Mouse (Mus musculus) CH12.LX (cell line): ENCODE results near the gene Rhbdf2. TPM values are rescaled to one million over a fixed set of nuclear protein-coding genes. Genes with fewer than 3 reads are reported as not detected.

Experiments
- DNase-seq: peaks from one replicate; pipeline ENCODE4 v3.0.0-alpha.2; 2013; ENCODE audit errors: extremely low read depth
- H3K27ac ChIP-seq: 2 replicates; pipeline ENCODE4 v1.5.1; 2012; ENCODE audit warnings: low read depth, mild to moderate bottlenecking, control low read depth, moderate library complexity; ENCODE audit not compliant: insufficient read depth
- H3K27me3 ChIP-seq: replicated peaks from 2 replicates; pipeline ENCODE3; 2012; ENCODE audit warnings: inconsistent platforms
- H3K36me3 ChIP-seq, 2 experiments: replicated peaks in 1 of 2; 2 replicates each; pipeline versions ENCODE3 to v1.6.1; 2012; ENCODE audit warnings: inconsistent platforms in 1 of 2, low read length in 1 of 2, mild to moderate bottlenecking in 1 of 2, mixed read lengths in 1 of 2, moderate library complexity in 1 of 2; ENCODE audit not compliant: control insufficient read depth in 1 of 2, insufficient read depth in 1 of 2
- H3K4me1 ChIP-seq, 2 experiments: 2 replicates each; pipeline ENCODE4 v1.6.1; 2012; ENCODE audit warnings: inconsistent platforms in 1 of 2, moderate library complexity in 1 of 2; ENCODE audit not compliant: insufficient read depth in 2 of 2, control insufficient read depth in 1 of 2
- H3K4me2 ChIP-seq: 2 replicates; pipeline ENCODE4 v1.6.1; 2012; ENCODE audit warnings: low read depth, mild to moderate bottlenecking, control low read depth; ENCODE audit not compliant: poor library complexity, insufficient read depth, severe bottlenecking
- H3K4me3 ChIP-seq, 3 experiments: fragments of 150-350 bp in 1 of 3; sonication (generic) in 1 of 3; replicated peaks in 1 of 3; 2 replicates each; pipeline versions ENCODE3 to v1.5.1; 2011 to 2012; ENCODE audit warnings: low read depth in 2 of 3, low read length in 2 of 3, mild to moderate bottlenecking in 2 of 3, moderate library complexity in 2 of 3, control low read depth in 1 of 3, improper control_type of control experiment in 1 of 3, inconsistent platforms in 1 of 3, mixed read lengths in 1 of 3; ENCODE audit not compliant: poor library complexity in 1 of 3
- H3K79me2 ChIP-seq: replicated peaks from 2 replicates; pipeline ENCODE4 v1.6.1; 2012; ENCODE audit warnings: mild to moderate bottlenecking, moderate library complexity; ENCODE audit not compliant: control insufficient read depth, poor library complexity, insufficient read depth, severe bottlenecking; ENCODE audit errors: extremely low read depth
- H3K9ac ChIP-seq: 2 replicates; pipeline ENCODE4 v1.6.1; 2012; ENCODE audit warnings: low read depth, mild to moderate bottlenecking, control low read depth, moderate library complexity; ENCODE audit not compliant: insufficient read depth
- H3K9me3 ChIP-seq: replicated peaks from 2 replicates; pipeline ENCODE3; 2012; ENCODE audit warnings: low read length, inconsistent platforms, mixed read lengths
- E2F4 ChIP-seq: IDR thresholded peaks from 2 replicates; pipeline ENCODE4 v1.6.1; 2011; ENCODE audit warnings: low read depth, low read length, improper control_type of control experiment; ENCODE audit not compliant: insufficient replicate concordance
- ELF1 ChIP-seq: IDR thresholded peaks from 2 replicates; pipeline ENCODE4 v1.6.1; 2014; ENCODE audit warnings: low read depth, mild to moderate bottlenecking, inconsistent platforms, low read length, improper control_type of control experiment
- EP300 ChIP-seq: IDR thresholded peaks from 2 replicates; pipeline ENCODE4 v1.6.1; 2011; ENCODE audit warnings: low read length, improper control_type of control experiment
- GABPA ChIP-seq: IDR thresholded peaks from 2 replicates; pipeline ENCODE4 v1.6.1; 2012; ENCODE audit warnings: low read depth, low read length, improper control_type of control experiment, inconsistent platforms; ENCODE audit not compliant: insufficient replicate concordance
- HCFC1 ChIP-seq: IDR thresholded peaks from 2 replicates; pipeline ENCODE4 v1.6.1; 2012; ENCODE audit warnings: low read depth, mild to moderate bottlenecking, inconsistent platforms, low read length, improper control_type of control experiment
- IRF4 ChIP-seq: IDR thresholded peaks from 2 replicates; pipeline ENCODE4 v1.6.1; 2014; ENCODE audit warnings: low read depth, mild to moderate bottlenecking, inconsistent platforms, low read length, improper control_type of control experiment
- JUN ChIP-seq: IDR thresholded peaks from 2 replicates; pipeline ENCODE4 v1.6.1; 2011; ENCODE audit warnings: low read depth, mild to moderate bottlenecking, low read length, improper control_type of control experiment, moderate library complexity; ENCODE audit not compliant: insufficient read depth
- MAFK ChIP-seq: IDR thresholded peaks from 2 replicates; pipeline ENCODE4 v1.6.1; 2011; ENCODE audit warnings: low read length, improper control_type of control experiment; ENCODE audit not compliant: insufficient replicate concordance
- MAX ChIP-seq: IDR thresholded peaks from 2 replicates; pipeline ENCODE4 v1.6.1; 2011; ENCODE audit warnings: low read length, improper control_type of control experiment
- MEF2A ChIP-seq: IDR thresholded peaks from 2 replicates; pipeline ENCODE4 v1.6.1; 2014; ENCODE audit warnings: low read depth, mild to moderate bottlenecking, inconsistent platforms, low read length, improper control_type of control experiment, borderline replicate concordance
- MXI1 ChIP-seq: IDR thresholded peaks from 2 replicates; pipeline ENCODE4 v1.6.1; 2011; ENCODE audit warnings: mild to moderate bottlenecking, low read depth, low read length, improper control_type of control experiment
- MYC ChIP-seq: IDR thresholded peaks from 2 replicates; pipeline ENCODE4 v1.6.1; 2011; ENCODE audit warnings: low read depth, mild to moderate bottlenecking, improper control_type of control experiment, low read length
- NRF1 ChIP-seq: IDR thresholded peaks from 2 replicates; pipeline ENCODE4 v1.6.1; 2014; ENCODE audit warnings: low read depth, mild to moderate bottlenecking, inconsistent platforms, low read length, improper control_type of control experiment, moderate library complexity
- PAX5 ChIP-seq: IDR thresholded peaks from 2 replicates; pipeline ENCODE4 v1.6.1; 2012; ENCODE audit warnings: low read length, inconsistent platforms, mixed read lengths
- POLR2A ChIP-seq: IDR thresholded peaks from 2 replicates; pipeline ENCODE4 v1.6.1; 2011; ENCODE audit warnings: low read depth, mild to moderate bottlenecking, improper control_type of control experiment, low read length
- POLR2AphosphoS2 ChIP-seq: IDR thresholded peaks from 2 replicates; pipeline ENCODE4 v1.6.1; 2011; ENCODE audit warnings: low read depth, low read length, improper control_type of control experiment
- RAD21 ChIP-seq: IDR thresholded peaks from 2 replicates; pipeline ENCODE4 v1.6.1; 2011; ENCODE audit warnings: low read depth, mild to moderate bottlenecking, low read length, improper control_type of control experiment, moderate library complexity
- SIN3A ChIP-seq: IDR thresholded peaks from 2 replicates; pipeline ENCODE4 v1.6.1; 2012; ENCODE audit warnings: low read length, improper control_type of control experiment, inconsistent platforms
- TBP ChIP-seq: conservative IDR thresholded peaks from 2 replicates; pipeline ENCODE4 v1.6.1; 2011; ENCODE audit warnings: low read depth, low read length, improper control_type of control experiment
- UBTF ChIP-seq: IDR thresholded peaks from 2 replicates; pipeline ENCODE4 v1.6.1; 2012; ENCODE audit warnings: low read depth, mild to moderate bottlenecking, inconsistent platforms, low read length, improper control_type of control experiment, moderate library complexity
- USF1 ChIP-seq: IDR thresholded peaks from 2 replicates; pipeline ENCODE4 v1.6.1; 2014; ENCODE audit warnings: low read depth, mild to moderate bottlenecking, inconsistent platforms, low read length, improper control_type of control experiment
- ZC3H11A ChIP-seq: IDR thresholded peaks from 2 replicates; pipeline ENCODE4 v1.6.1; 2012; ENCODE audit warnings: low read depth, mild to moderate bottlenecking, inconsistent platforms, low read length, improper control_type of control experiment
- ZKSCAN1 ChIP-seq: IDR thresholded peaks from 2 replicates; pipeline ENCODE4 v1.6.1; 2012; ENCODE audit warnings: low read depth, inconsistent platforms, low read length, improper control_type of control experiment, borderline replicate concordance
- dilution Hi-C: fragments of 300-500 bp; cut with MboI; formaldehyde crosslinking; loops from 2 replicates; pipeline ENCODE4 v1.14.3; 2020; ENCODE audit warnings: low sequenced_read_pairs; ENCODE audit not compliant: extremely low pct_unique_long_range_greater_than_20kb, extremely low pct_ligation_motif_present
- in situ Hi-C: fragments of 300-500 bp; cut with MboI; formaldehyde crosslinking; loops from 3 replicates; pipeline ENCODE4 v1.14.3; 2019; ENCODE audit warnings: low sequenced_read_pairs, low pct_ligation_motif_present, low pct_unique_long_range_greater_than_20kb, mixed read lengths
- polyA plus RNA-seq: library from polyadenylated mRNA; unstranded; fragments of >175 nt; gene quantifications from 2 replicates; pipeline ENCODE4 v1.2.1, GENCODE M21; 2012; ENCODE audit warnings: low read depth; ENCODE audit not compliant: insufficient read length
- total RNA-seq, 2 experiments: library from RNA; depleted of rRNA; stranded (reverse); fragments of 300-350 nt in 1 of 2; fragments of >200 nt in 1 of 2; gene quantifications; 2 replicates each; pipeline ENCODE4 v1.2.3; 2012 to 2014

Gene Rhbdf2
- total and polyA plus RNA-seq, 3 experiments = 3.1 to 14.7 (median 12.1) TPM

DNA sequence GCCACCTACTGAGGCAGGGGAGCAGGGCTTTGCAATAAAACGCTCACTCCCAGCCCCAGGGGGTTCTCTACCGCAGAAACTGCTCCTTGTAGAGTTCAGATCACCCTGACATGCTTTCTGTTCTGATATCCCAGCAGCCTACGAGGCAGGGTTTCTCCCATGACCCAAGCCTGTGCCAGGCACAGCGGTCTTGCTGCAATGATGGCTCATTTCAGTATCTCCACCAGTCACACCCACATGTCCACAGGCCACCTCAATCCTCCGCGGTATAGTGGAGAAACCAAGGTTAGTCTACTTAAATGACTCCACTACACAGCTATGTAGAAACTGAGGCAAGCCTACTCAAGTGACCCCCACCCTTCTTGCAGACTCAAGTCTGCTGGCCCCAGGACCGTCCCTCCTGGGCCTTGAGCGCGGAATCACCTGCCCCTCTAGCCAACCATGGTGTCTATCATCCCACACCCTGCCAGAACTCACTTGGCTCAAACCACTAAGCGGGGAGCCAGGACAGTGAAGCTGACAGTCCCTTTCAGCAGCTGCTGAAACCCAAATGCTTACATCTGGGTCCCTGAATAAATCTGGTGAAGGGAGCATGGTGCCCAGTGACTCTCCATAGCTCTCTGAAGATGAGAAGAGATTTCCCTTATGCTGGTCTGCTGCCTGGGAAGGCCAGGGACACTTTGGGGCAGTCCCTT, 6.1 kb downstream of the Rhbdf2 start (continued):
- TF ChIP-seq IRF4 = peak; percentile 69
- TF ChIP-seq TBP = no peak
- no peak for TF ChIP-seq POLR2AphosphoS2
- TF ChIP-seq MAFK = no peak
- TF ChIP-seq ELF1 = no peak
- TF ChIP-seq E2F4 = no peak
- TF ChIP-seq MXI1 = peak; percentile 54; the same call in 1 of the 2 replicates
- TF ChIP-seq HCFC1 = no peak
- no peak for TF ChIP-seq MAX
- TF ChIP-seq EP300 = peak; percentile 53
- TF ChIP-seq USF1 = no peak
- TF ChIP-seq NRF1 = 0 out of 2 replicates have a peak, but pooled peaks have one; percentile 6
- TF ChIP-seq POLR2A = no peak
- TF ChIP-seq PAX5 = no peak
- TF ChIP-seq SIN3A = no peak
- no peak for TF ChIP-seq MEF2A
- TF ChIP-seq UBTF = 0 out of 2 replicates have a peak, but pooled peaks have one; percentile 14

- Histone ChIP-seq H3K4me2 (peak overlapping the region; percentile 14; the same call in 1 of the 2 replicates), H3K27ac (no peak overlapping the region; the same call in 1 of the 2 replicates), H3K9me3 (no peaks in the 10 kb centered on the region), H3K36me3 (peaks cover 0 to 5% of the 10 kb centered on the region in 2 experiments), H3K27me3 (no peaks in the 10 kb centered on the region), H3K4me3 (no peak overlapping the region), H3K4me1 (peaks cover 69 to 91% of the 10 kb centered on the region in 2 experiments), H3K9ac (no peak overlapping the region), H3K79me2 (no peaks in the 10 kb centered on the region)
- dilution Hi-C loops (no loop called here), in situ Hi-C loops (no loop called here)
- peak; percentile 58 for DNase-seq
- TF ChIP-seq SIN3A (peak; percentile 55; the same call in 1 of the 2 replicates), IRF4 (no peak)
Observed at GRCm38 (mm10) chr11:116620073-116620472, 6.7 kb downstream of the Rhbdf2 start.

DNA sequence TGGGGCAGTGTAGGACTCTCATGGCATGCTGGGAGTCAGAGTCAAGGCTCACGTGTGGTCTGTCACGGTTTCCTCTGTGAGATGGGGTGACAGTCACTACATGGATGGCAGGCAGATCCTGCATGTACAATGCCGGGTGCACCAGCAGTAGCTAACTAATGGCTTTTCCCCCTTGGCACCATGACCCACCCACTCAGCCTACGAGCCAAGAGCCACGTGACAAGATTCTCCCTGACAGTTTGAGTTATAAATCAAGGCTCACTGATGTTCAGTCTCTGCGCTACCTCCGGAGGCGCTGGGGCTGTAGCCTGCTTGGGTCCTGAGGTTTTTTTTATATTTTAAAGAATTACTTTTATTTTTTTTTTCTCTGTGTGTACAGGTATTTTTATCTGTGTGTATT, 7.3 kb downstream of the Rhbdf2 start:
- H3K36me3 ChIP-seq = peaks cover 0 to 9% of the 10 kb centered on the region in 2 experiments

More for the DNA sequence above, 7.3 kb downstream of the Rhbdf2 start:
- H3K4me2 ChIP-seq = no peak overlapping the region
- H3K4me1 ChIP-seq = peaks cover 66 to 91% of the 10 kb centered on the region in 2 experiments
- H3K27me3 ChIP-seq = no peaks in the 10 kb centered on the region
- dilution Hi-C loops (no loop called here), in situ Hi-C loops (no loop called here)
- H3K79me2 ChIP-seq = no peaks in the 10 kb centered on the region
- TF ChIP-seq ZKSCAN1 = no peak
- TF ChIP-seq JUN = no peak
- no peak for TF ChIP-seq TBP
- TF ChIP-seq HCFC1 = no peak
- TF ChIP-seq SIN3A = no peak
- no peak for TF ChIP-seq RAD21
- no peak for TF ChIP-seq POLR2AphosphoS2
- TF ChIP-seq MYC = no peak
- no peak for TF ChIP-seq GABPA
- no peak for TF ChIP-seq ZC3H11A
- no peak for TF ChIP-seq MXI1
- no peak overlapping the region for H3K9ac ChIP-seq
- no peak overlapping the region for H3K27ac ChIP-seq
- H3K9me3 ChIP-seq = no peaks in the 10 kb centered on the region
- no peak for DNase-seq
- H3K4me3 ChIP-seq = no peak overlapping the region
